Mouse (Mus musculus) bone marrow, adult 2 months (tissue): Measurements from ENCODE around the gene Cmtr2. TPM values are rescaled to one million over a fixed set of nuclear protein-coding genes. Genes with fewer than 3 reads are reported as not detected.

Source experiments
- H3K27ac ChIP-seq: fragments of 200-500 bp; 2 replicates; pipeline ENCODE4 v1.5.1; 2012; ENCODE audit warnings: low read depth, mild to moderate bottlenecking, control low read depth, inconsistent platforms, low read length; ENCODE audit not compliant: control insufficient read depth, poor library complexity, insufficient read depth
- H3K4me1 ChIP-seq: fragments of 200-500 bp; 2 replicates; pipeline ENCODE4 v1.6.1; 2011; ENCODE audit warnings: low read length; ENCODE audit not compliant: control insufficient read depth, insufficient read depth
- H3K4me3 ChIP-seq: fragments of 200-500 bp; replicated peaks from 2 replicates; pipeline ENCODE3; 2011; ENCODE audit warnings: mild to moderate bottlenecking, low read depth, low read length, control low read depth; ENCODE audit not compliant: control insufficient read depth
- CTCF ChIP-seq: fragments of 200-500 bp; IDR thresholded peaks from 2 replicates; pipeline ENCODE4 v1.5.1; 2011; ENCODE audit warnings: low read length, control low read depth; ENCODE audit not compliant: control insufficient read depth, insufficient read depth
- POLR2A ChIP-seq: fragments of 200-500 bp; IDR thresholded peaks from 2 replicates; pipeline ENCODE4 v1.6.1; 2011; ENCODE audit warnings: low read depth, mild to moderate bottlenecking, control low read depth, low read length, borderline replicate concordance; ENCODE audit not compliant: control insufficient read depth
- WGBS: fragments of 180-500 bp; shearing (Covaris S2); methylation state at CpG from one replicate; pipeline ENCODE4 v1.1.7; 2018; 5-methylcytosine and 5-hydroxymethylcytosine counted together
- polyA plus RNA-seq: library from polyadenylated mRNA; stranded (reverse); fragments of >200 nt; gene quantifications from 2 replicates; pipeline ENCODE4 v1.2.4, GENCODE M21; 2011; ENCODE audit warnings: low replicate concordance; ENCODE audit not compliant: missing spikeins, insufficient read depth, insufficient read length

Gene Cmtr2
- polyA plus RNA-seq, 1 experiment, result 2.2 TPM

DNA sequence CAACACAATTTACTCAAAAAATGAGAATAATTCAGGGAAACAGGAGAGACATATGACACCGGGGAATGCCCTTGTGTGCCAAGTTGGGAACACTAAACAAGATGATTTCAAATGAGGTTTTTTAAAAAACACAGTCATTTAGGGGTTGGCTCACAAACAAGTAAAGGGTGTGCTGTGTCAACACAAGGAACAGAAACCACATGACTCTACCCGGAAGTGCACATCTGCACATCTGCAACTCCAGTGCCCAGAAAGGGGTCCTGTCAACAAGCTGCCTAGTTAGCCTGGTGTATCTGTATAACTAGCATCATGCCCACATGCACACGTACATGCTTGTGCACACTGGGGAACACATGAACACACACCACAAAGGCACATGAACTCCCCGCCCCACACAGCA lies 29.9 kb upstream of the Cmtr2 start:
- TF ChIP-seq CTCF (no peak), POLR2A (no peak)
- H3K4me1 ChIP-seq, result no peaks in the 10 kb centered on the region; the same call in 1 of the 2 replicates
- no peak overlapping the region for H3K4me3 ChIP-seq
- 69% methylated on average over 4 of the region's 4 CpGs for WGBS
- H3K27ac ChIP-seq, result no peak overlapping the region

DNA sequence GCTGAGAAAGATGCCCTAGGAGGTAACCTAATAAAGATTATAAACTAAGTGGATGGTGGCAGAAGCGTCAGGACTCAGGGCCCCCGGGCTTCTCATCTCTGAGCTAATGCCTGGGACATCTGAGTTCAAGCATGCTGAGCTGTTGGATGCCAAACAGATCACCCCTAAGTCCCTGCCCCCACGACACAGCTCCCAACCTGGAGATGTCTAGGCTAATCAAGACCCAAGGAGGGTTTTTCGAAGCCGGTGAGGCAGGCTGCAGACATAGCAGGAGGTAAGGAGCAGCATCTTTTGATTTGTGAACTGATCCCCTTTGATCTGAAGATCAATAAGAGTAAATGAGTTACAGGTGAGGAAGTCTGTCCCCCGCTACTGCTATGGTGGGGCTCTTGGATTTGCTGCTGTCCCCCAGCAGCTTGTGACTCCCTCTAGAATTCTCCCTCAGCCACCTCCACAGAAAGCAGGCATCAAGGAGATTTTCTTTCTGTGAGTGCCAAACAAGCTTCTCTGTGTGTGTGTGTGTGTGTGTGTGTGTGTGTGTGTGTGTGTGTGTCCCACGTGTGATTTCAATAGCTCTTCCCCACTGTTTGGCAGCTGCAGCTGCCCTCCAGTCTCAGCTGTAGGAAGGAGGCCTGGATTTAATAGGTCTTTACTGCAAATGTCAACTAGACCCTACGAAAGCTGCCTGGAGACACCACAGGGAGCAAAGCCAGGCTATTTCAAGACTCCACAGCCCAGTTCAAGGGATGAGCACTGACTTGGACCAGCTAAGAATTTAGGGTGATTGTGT lies 26.3 kb upstream of the Cmtr2 start:
- TF ChIP-seq POLR2A (no peak), CTCF (no peak)
- no peaks in the 10 kb centered on the region; the same call in 1 of the 2 replicates for H3K4me1 ChIP-seq
- no peak overlapping the region for H3K27ac ChIP-seq
- H3K4me3 ChIP-seq, result no peak overlapping the region
- 23% methylated on average over 8 of the region's 8 CpGs for WGBS

DNA sequence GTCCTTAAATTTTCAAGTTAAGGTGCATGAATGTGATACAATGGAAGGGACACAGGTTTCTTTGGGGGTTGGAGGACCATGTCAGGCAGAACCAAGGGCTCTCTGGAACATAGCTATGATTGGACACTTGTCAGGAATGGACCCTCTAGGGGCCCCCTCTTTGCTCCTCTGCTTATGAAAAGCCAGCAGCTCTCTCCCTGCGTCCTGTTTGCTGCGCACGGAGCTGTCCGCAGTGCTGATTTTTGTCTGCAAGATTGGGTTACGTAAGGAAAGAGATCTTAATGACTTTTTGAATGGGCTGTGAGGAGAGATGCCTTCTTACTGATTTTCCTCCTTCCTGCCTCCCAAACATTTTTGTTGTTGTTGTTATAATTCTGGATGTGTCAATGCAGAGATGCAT lies 18.8 kb upstream of the Cmtr2 start:
- H3K27ac ChIP-seq, result no peak overlapping the region; the same call in 1 of the 2 replicates
- WGBS, result 4% methylated on average over 5 of the region's 5 CpGs

DNA sequence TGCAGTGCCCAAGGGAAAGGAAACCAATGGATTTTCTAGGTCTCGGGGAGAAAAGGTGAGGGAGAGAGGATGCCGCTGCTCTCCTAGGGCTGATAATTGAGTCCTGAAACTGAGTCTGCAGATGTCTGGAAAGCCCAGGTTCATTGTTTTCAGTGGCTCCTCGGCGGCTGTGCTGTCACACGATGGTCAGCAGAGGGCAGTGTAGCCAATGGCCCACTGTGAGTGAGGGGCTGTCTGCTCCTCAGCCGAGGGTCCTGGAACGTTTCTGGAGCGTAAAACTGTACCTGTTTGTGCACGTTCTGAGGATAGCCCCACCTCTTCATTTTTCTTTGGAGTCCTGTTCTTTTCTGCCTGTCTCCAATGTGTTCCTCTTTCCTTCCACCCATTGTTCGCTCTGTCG lies 13.7 kb upstream of the Cmtr2 start:
- WGBS, result 37% methylated on average over 11 of the region's 11 CpGs
- TF ChIP-seq POLR2A (no peak), CTCF (peak; percentile 31; the same call in 1 of the 2 replicates)
- H3K4me1 ChIP-seq, result no peaks in the 10 kb centered on the region
- no peak overlapping the region for H3K27ac ChIP-seq
- no peak overlapping the region for H3K4me3 ChIP-seq

More for the DNA sequence above, 18.8 kb upstream of the Cmtr2 start:
- H3K4me3 ChIP-seq, result no peak overlapping the region
- H3K4me1 ChIP-seq, result no peaks in the 10 kb centered on the region
- TF ChIP-seq CTCF (no peak), POLR2A (no peak)

DNA sequence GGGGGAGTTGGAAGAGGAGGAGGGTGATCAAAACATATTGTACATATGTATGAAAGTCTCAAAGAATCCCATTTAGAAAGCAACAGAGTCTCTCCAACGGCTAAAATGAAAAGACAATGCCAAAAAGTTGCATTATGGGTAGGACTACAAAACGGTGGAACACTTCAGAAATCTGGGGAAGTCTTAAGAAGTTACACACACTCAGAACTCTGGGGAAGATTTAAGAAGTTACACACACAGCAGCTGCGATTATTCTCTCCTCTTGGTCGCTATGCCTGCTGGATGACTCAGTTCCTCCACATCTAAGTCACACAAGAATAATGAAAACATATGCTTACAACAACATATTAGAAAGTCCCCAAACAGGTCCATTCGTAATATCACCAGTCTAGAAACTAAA lies 788 bp downstream of the Cmtr2 start:
- Histone ChIP-seq H3K27ac (no peak overlapping the region), H3K4me1 (no peaks in the 10 kb centered on the region), H3K4me3 (no peak overlapping the region)
- WGBS, result 60% methylated on average over 5 of the region's 5 CpGs
- no peak for TF ChIP-seq CTCF
- TF ChIP-seq POLR2A, result no peak

DNA sequence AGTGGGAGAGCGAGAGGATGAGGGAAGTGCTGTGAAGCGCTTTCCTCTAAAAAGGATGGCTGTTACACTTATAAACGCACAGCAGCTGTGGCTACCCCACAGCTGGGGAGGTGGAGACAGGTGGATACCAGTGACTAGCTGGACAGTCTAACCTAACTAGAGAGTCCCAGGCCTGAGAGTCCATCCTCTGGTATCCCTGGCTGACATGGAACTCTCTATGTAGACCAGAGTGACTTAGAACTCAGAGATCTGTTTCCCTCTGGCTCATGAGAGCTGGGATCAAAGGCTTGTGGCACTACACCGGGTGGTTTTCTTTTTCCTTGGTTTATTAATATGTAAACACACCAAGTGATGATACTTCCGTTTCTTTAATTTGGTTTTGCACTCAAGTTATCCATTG lies 1.7 kb downstream of the Cmtr2 start:
- WGBS, result 40% methylated on average over 5 of the region's 5 CpGs
- H3K27ac ChIP-seq, result no peak overlapping the region
- TF ChIP-seq CTCF (no peak), POLR2A (no peak)

DNA sequence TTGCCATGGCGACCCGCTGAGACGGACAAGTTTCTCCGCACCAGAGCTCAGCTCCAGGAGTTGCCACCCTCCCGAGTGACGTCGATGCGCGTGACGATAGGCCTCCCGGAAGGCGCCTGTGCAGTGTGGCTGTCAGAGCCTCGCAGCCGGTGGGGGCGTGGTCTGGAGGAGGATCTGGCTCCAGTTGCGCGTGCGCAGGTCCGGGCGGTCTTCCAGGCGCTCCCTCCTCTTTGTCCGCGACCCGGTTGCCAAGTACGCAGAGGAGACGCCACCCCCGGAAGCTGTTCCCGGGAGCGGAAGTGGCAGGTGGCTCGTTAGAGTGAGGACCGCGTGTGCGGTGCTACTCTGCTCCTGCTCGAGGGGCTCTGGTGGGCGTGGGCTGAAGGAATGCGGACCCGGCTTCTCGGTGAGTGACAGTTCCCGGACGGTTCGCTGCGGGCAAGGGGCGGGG lies 2.2 kb downstream of the Cmtr2 start:
- Histone ChIP-seq H3K4me1 (no peaks in the 10 kb centered on the region), H3K27ac (no peak overlapping the region), H3K4me3 (peak overlapping the region; percentile 92)
- TF ChIP-seq CTCF (no peak), POLR2A (0 out of 2 replicates have a peak, but pooled peaks have one; percentile 58)
- under 1% methylated on average over 43 of the region's 43 CpGs for WGBS

More for the DNA sequence above, 1.7 kb downstream of the Cmtr2 start:
- H3K4me1 ChIP-seq, result no peaks in the 10 kb centered on the region
- H3K4me3 ChIP-seq, result peak overlapping the region; percentile 92

DNA sequence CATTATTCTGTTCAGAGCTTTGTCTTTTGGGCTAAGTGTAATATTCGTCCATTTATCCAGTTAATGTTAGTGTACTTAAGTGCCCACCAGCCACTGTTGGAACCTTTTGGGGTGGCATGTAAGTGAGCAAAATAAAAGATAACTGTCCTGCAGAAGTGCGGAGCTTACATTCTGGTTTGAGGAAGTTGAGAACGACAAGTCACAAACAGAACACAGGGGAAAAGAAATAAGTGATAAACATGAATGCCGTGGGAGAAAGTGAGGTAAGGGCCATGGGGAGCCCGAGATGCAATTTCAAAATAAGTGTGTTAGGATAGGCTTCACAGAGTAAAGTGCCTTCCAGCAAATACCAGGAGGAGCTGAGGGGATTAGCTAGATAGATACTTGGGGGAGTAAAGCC lies 3.0 kb downstream of the Cmtr2 start:
- Histone ChIP-seq H3K4me3 (no peak overlapping the region), H3K4me1 (no peaks in the 10 kb centered on the region), H3K27ac (no peak overlapping the region)
- 5% methylated on average over 5 of the region's 5 CpGs for WGBS
- TF ChIP-seq POLR2A, result no peak
- TF ChIP-seq CTCF, result no peak
